Mouse (Mus musculus) gastrocnemius, postnatal 10 days (tissue): ENCODE results near the gene Camk1d. TPM values are rescaled to one million over a fixed set of nuclear protein-coding genes. Genes with fewer than 3 reads are reported as not detected.

Experiments used
- total RNA-seq, 2 experiments: library from RNA; stranded (reverse); gene quantifications; 2 replicates each; pipeline ENCODE4 v1.2.3; 2021

Gene Camk1d
- total RNA-seq, 2 experiments from 2014 or later = 2.4 to 5.0 TPM

Other genes starting within 250 kb of the Camk1d start
- 10 to 100 TPM in 1 of 2 experiments, 1 to 10 TPM in 1; 9.2 to 10.8 TPM for gene Nudt5, start 130.5 kb upstream of the Camk1d start, total RNA-seq
- 10 to 100 TPM; 84.0 to 89.2 TPM for gene Cdc123, start 130.6 kb upstream of the Camk1d start, total RNA-seq
- under 1 TPM in 1 of 2 experiments, not detected in 1; 0.43 TPM for gene Gm13199, start 148.4 kb upstream of the Camk1d start, total RNA-seq
- 10 to 100 TPM; 35.1 to 40.6 TPM for gene Sec61a2, start 180.9 kb upstream of the Camk1d start, total RNA-seq
- 1 to 10 TPM; 1.3 to 2.2 TPM for gene Dhtkd1, start 228.3 kb upstream of the Camk1d start, total RNA-seq
- 10 to 100 TPM; 12.9 to 15.9 TPM for gene Upf2, start 237.0 kb upstream of the Camk1d start, total RNA-seq